Mouse (Mus musculus): Measurements from ENCODE around the gene Metap1d. TPM values are rescaled to one million over a fixed set of nuclear protein-coding genes. Genes with fewer than 3 reads are reported as not detected.

The Metap1d gene
- polyA plus RNA-seq, 1 experiment from 2014 or later, result 33.4 TPM

DNA sequence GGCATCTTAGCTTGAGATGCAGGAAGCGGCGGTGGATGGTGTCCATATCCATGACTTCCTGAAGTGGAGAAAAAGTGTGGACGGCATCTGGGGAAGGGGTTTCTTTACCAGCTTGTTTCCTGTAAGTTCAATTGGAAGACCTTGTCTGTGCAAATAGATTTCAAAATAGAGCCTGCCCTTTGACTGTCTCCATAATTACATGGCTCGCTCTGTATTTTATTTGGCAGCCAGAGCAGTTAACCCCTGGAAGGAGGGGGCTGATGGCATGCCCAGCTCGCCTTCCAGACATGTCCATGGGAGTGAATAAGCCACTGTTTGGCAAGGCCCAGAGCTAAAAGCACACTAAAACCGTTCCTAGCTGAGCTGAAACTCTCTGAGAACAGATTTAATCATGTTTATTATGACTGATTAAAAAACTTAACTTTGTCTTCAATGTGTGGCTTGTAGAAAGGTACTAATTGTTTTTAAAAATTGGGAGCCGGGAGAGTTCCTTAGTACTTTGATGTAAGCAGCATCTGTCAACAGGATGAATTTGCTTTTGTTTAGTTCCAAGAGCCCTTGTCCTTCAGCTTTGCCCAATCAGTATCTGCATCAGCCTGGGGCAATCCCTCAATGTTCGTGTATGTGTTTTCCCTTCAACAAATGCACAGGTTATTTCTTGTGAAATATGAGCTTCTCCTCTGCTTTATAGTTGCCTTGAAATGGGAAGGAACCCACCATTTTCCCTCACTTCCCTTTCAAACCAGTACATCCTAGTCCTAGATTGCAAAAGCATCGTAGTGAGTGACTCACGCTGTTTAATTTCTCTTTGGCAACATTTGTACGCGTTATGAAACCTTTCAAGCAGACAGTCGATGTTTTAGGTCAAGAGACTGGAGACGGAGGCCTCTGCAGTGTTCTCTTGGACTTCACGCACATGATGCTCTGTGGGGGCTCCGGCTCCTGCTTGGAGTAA, 46.5 kb downstream of the Metap1d start:
- no peak overlapping the region for H3K27ac ChIP-seq (replicated peaks)
- no peak overlapping the region for H3K4me2 ChIP-seq
- 71% methylated on average over 16 of the region's 16 CpGs for WGBS
- H3K4me3 ChIP-seq (replicated peaks), result no peak overlapping the region
- ATAC-seq (ENCODE audit: low FRiP score), result no peak
- H3K27me3 ChIP-seq (replicated peaks), result no peaks in the 10 kb centered on the region
- no peak overlapping the region for H3K9ac ChIP-seq (replicated peaks)
- H3K9me3 ChIP-seq (replicated peaks), result no peaks in the 10 kb centered on the region
- no peaks in the 10 kb centered on the region for H3K36me3 ChIP-seq
- peaks cover 2% of the 10 kb centered on the region; the same call in 1 of the 2 replicates for H3K4me1 ChIP-seq

DNA sequence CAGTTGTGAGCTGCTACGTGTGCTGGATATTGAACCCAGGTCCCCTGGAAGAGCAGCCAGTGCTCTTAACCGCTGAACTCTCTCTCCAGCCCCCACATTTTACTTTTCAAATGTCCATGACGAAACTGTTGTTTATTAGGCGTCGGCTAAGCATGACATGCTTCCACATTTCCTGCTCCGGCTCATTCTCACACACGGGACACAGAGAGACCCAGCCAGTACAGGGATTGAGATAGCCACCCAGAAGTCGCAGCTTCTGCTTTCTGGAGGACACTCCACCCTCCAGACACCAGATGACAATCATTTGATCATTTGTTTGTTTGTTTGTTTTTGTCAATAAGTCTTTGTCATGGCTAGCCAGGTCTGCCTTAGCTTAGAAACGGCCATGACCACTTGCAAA, 51.8 kb downstream of the Metap1d start:
- ATAC-seq (ENCODE audit: low FRiP score), result no peak
- no peak overlapping the region for H3K4me3 ChIP-seq (replicated peaks)
- H3K27me3 ChIP-seq (replicated peaks), result no peaks in the 10 kb centered on the region
- no peak overlapping the region for H3K27ac ChIP-seq (replicated peaks)
- no peak overlapping the region for H3K9ac ChIP-seq (replicated peaks)
- H3K36me3 ChIP-seq, result no peaks in the 10 kb centered on the region
- H3K4me2 ChIP-seq, result no peak overlapping the region
- H3K4me1 ChIP-seq, result no peaks in the 10 kb centered on the region; the same call in 1 of the 2 replicates
- H3K9me3 ChIP-seq (replicated peaks), result no peaks in the 10 kb centered on the region
- WGBS, result 71% methylated on average over 9 of the region's 9 CpGs

DNA sequence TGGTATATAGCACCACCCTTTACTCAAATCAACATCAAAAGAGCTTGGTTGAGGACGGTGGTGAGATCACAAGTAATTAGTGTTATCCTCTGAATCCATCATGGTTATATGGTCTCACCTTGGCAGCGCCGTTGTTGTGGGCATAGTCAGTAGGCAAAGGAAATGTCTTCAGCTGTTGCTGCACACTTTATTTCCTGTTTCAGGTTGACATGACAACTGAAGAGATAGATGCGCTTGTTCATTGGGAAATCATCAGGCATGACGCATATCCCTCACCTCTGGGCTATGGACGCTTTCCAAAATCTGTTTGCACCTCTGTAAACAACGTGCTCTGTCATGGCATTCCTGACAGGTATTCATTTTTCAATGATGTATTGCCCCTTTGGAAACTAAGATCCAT, 58.1 kb downstream of the Metap1d start:
- H3K9ac ChIP-seq (replicated peaks), result no peak overlapping the region
- no peak overlapping the region for H3K4me3 ChIP-seq (replicated peaks)
- H3K4me2 ChIP-seq, result no peak overlapping the region
- H3K27me3 ChIP-seq (replicated peaks), result peaks cover 17% of the 10 kb centered on the region
- ATAC-seq (ENCODE audit: low FRiP score), result no peak
- H3K9me3 ChIP-seq (replicated peaks), result no peaks in the 10 kb centered on the region
- 77% methylated on average over 7 of the region's 7 CpGs for WGBS
- no peaks in the 10 kb centered on the region for H3K4me1 ChIP-seq
- no peak overlapping the region for H3K27ac ChIP-seq (replicated peaks)
- no peaks in the 10 kb centered on the region for H3K36me3 ChIP-seq

DNA sequence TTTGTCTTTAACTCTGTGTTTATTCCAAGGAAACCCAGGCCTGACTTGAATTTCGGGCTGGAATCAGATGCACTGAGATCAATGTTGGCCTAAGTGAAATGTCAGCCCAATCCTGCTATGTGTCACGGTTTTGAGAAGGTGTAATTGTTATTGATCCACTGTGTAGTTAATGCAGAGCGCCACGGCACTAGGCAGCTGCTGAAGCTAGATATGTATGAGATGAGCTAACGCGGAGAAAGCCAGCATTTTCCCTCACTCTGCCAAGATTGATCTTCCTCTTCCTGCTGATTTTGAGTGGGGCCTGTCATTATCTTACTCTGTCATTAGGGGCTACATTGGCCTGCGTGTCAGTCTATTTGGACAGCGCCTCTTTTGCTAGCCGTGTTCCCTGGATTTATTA, 59.2 kb downstream of the Metap1d start:
- no peak overlapping the region for H3K27ac ChIP-seq (replicated peaks)
- H3K4me3 ChIP-seq (replicated peaks), result no peak overlapping the region
- H3K27me3 ChIP-seq (replicated peaks), result peaks cover 17% of the 10 kb centered on the region
- no peak for ATAC-seq (ENCODE audit: low FRiP score)
- no peak overlapping the region for H3K9ac ChIP-seq (replicated peaks)
- 63% methylated on average over 9 of the region's 9 CpGs for WGBS
- no peaks in the 10 kb centered on the region for H3K9me3 ChIP-seq (replicated peaks)
- no peaks in the 10 kb centered on the region for H3K36me3 ChIP-seq
- no peaks in the 10 kb centered on the region for H3K4me1 ChIP-seq
- no peak overlapping the region for H3K4me2 ChIP-seq

DNA sequence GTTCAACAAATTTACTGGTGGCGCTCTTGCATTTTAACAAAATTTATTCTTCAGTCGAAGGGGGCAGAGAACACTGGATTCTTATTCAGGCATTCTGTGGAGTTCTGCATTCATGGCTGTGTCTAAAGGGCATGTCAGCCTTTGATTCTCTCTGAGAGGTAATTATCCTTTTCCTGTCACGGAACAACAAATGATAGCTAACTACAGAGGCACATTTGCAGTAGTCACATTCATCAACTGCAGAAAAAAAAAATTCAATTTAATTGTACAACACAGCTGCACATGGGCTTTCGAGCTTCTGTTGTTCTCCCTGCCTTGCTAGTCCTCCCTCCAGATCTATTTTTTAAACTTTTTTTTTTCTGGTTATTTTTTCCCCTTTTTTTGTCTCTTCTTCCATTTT, 63.9 kb downstream of the Metap1d start:
- Histone ChIP-seq H3K27me3 (replicated peaks) (peaks cover 53% of the 10 kb centered on the region), H3K36me3 (no peaks in the 10 kb centered on the region), H3K9ac (replicated peaks) (no peak overlapping the region), H3K27ac (replicated peaks) (no peak overlapping the region), H3K9me3 (replicated peaks) (no peaks in the 10 kb centered on the region), H3K4me3 (replicated peaks) (no peak overlapping the region), H3K4me2 (no peak overlapping the region), H3K4me1 (no peaks in the 10 kb centered on the region)
- WGBS, result 18% methylated on average over 4 of the region's 4 CpGs
- ATAC-seq (ENCODE audit: low FRiP score), result no peak

DNA sequence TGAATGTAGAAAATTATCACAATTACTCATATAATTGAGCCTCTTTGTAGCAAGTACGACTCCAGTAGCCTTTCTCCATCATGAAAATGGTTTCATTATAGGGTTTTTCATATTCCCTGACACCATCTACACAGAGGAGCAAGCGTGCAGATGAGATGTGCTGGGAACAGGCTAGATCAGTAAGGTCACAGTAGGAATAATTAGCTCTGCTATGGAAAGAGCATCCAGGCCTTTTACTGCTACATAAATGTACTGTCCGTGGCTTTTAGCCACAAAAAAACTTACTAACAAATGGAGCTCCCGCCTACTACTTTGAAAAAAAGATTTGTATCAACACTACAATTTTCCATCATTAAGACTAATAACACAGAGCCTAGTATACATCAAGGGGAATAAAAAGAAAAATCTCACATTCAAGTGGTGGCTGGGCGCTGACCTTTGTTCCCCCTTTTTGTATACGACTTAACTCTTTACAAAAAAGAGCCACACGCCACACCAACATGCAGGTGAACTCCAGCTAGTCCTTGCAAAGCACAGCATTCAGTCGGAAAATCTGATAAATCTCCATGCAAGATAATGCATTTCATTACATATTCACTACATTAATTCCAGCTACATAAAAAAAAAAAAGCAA, 64.5 kb downstream of the Metap1d start:
- no peaks in the 10 kb centered on the region for H3K9me3 ChIP-seq (replicated peaks)
- peaks cover 59% of the 10 kb centered on the region for H3K27me3 ChIP-seq (replicated peaks)
- no peak overlapping the region for H3K4me2 ChIP-seq
- H3K4me3 ChIP-seq (replicated peaks), result no peak overlapping the region
- no peaks in the 10 kb centered on the region for H3K36me3 ChIP-seq
- 41% methylated on average over 8 of the region's 8 CpGs for WGBS
- no peak overlapping the region for H3K27ac ChIP-seq (replicated peaks)
- no peak for ATAC-seq (ENCODE audit: low FRiP score)
- no peak overlapping the region for H3K9ac ChIP-seq (replicated peaks)
- no peaks in the 10 kb centered on the region for H3K4me1 ChIP-seq

DNA sequence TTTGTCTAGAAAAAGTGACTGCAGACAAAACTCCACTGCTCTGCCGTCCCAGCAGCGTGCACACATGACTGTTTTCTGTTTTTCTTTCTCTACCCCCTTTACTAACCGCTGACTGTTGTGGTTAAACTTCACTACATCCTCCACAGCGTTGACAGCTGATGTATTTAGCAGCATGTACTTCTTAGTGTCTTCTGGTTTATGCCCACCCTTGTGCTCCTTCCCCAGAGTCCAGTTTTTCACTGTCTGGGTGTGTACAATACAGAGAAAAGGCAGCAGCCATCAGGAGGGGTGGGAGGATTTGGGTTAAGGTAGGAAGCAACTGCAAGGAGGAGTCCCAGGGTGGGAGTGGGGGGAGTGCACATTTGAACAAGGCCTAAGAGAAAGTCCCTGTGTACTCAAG, 69.8 kb downstream of the Metap1d start:
- Histone ChIP-seq H3K9ac (replicated peaks) (no peak overlapping the region), H3K4me1 (no peaks in the 10 kb centered on the region), H3K4me2 (no peak overlapping the region), H3K4me3 (replicated peaks) (no peak overlapping the region), H3K36me3 (no peaks in the 10 kb centered on the region), H3K27me3 (replicated peaks) (peaks cover 85% of the 10 kb centered on the region), H3K27ac (replicated peaks) (no peak overlapping the region), H3K9me3 (replicated peaks) (no peaks in the 10 kb centered on the region)
- 69% methylated on average over 4 of the region's 4 CpGs for WGBS
- no peak for ATAC-seq (ENCODE audit: low FRiP score)

DNA sequence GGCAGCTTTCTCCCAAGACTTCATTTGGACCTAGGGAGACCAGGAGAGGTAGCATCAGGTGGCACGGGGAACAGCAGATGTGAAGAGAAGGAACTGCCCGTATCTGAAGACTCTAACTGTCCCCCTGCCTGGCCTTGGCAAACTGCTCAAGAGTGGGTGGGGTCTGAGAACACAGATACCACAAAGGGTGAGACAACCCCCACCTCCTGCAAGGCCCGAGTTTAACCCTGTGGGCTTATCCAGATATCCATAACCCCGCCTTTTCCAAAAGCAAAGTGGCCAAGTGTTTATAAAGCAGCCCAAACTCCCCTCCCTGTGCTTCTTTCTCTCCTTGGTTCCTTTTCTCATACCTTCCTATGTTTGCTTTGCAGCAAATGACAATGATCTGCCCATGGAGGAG, 70.4 kb downstream of the Metap1d start:
- Histone ChIP-seq H3K27ac (replicated peaks) (no peak overlapping the region), H3K4me3 (replicated peaks) (no peak overlapping the region), H3K4me2 (no peak overlapping the region), H3K27me3 (replicated peaks) (peaks cover 85% of the 10 kb centered on the region), H3K9me3 (replicated peaks) (no peaks in the 10 kb centered on the region), H3K4me1 (peaks cover 2% of the 10 kb centered on the region), H3K9ac (replicated peaks) (no peak overlapping the region), H3K36me3 (no peaks in the 10 kb centered on the region)
- ATAC-seq (ENCODE audit: low FRiP score), result no peak
- 64% methylated on average over 4 of the region's 4 CpGs for WGBS

DNA sequence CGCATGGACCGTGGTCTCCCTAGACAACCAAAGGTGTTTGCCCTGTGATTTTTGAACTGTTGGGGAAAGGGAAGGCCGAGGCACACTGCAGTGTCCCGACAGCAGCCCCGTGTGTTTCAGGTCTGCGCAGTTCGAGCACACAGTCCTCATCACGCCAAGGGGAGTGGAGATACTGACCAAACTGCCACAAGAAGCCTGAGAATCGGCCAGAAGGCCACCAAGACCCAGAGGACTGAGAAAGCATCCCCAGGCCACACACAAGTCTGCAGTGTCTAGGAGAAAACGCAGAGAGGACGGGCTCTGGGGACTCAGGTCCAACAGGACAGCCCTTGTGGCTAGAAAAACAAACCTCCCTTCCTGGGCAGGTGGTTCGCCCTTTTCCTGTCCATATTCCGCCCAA, 71.7 kb downstream of the Metap1d start:
- no peak overlapping the region for H3K4me3 ChIP-seq (replicated peaks)
- H3K36me3 ChIP-seq, result no peaks in the 10 kb centered on the region
- peaks cover 15% of the 10 kb centered on the region for H3K4me1 ChIP-seq
- 33% methylated on average over 13 of the region's 13 CpGs for WGBS
- no peak for ATAC-seq (ENCODE audit: low FRiP score)
- H3K9me3 ChIP-seq (replicated peaks), result no peaks in the 10 kb centered on the region
- H3K27me3 ChIP-seq (replicated peaks), result peaks cover 90% of the 10 kb centered on the region
- H3K27ac ChIP-seq (replicated peaks), result no peak overlapping the region
- no peak overlapping the region for H3K4me2 ChIP-seq
- H3K9ac ChIP-seq (replicated peaks), result no peak overlapping the region

DNA sequence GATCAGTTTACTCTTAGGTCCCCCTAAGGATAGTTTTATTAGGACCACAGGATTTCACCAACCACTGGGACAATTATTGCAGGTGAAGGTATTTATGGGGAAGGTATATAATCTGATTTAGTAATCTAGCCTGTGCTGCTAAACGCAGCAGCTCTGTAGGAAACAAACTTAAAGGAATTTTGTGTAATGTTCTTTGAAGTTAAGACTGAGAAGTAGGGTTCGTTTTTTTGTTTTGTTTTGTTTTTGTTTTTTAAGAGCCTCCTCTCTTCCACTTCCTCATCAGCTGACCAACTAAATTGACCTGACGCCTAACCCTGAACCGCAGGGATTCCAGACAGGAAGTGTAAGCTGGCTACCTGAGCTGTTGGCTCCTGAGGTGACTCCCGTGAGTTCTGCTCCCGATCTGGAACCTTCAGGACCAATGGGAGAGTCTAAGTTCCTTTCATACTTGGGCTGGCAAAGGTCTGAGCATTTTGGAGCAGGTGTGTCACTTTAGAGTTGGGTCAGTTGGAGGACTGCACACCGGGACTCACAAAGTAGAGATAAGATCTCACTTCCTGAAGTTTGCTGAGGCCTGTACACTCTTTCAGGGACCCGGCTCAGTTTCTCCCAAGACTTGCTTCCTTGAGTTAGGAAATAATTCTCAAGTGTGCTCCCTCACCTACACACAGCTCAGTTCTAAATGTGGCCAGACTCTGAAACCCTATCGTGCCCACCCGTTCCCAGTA, 73.7 kb downstream of the Metap1d start:
- Histone ChIP-seq H3K9me3 (replicated peaks) (no peaks in the 10 kb centered on the region), H3K36me3 (no peaks in the 10 kb centered on the region), H3K9ac (replicated peaks) (no peak overlapping the region), H3K27me3 (replicated peaks) (peaks cover 93% of the 10 kb centered on the region), H3K4me2 (no peak overlapping the region), H3K4me1 (peaks cover 19% of the 10 kb centered on the region), H3K4me3 (replicated peaks) (no peak overlapping the region), H3K27ac (replicated peaks) (no peak overlapping the region)
- no peak for ATAC-seq (ENCODE audit: low FRiP score)
- WGBS, result 5% methylated on average over 10 of the region's 10 CpGs

DNA sequence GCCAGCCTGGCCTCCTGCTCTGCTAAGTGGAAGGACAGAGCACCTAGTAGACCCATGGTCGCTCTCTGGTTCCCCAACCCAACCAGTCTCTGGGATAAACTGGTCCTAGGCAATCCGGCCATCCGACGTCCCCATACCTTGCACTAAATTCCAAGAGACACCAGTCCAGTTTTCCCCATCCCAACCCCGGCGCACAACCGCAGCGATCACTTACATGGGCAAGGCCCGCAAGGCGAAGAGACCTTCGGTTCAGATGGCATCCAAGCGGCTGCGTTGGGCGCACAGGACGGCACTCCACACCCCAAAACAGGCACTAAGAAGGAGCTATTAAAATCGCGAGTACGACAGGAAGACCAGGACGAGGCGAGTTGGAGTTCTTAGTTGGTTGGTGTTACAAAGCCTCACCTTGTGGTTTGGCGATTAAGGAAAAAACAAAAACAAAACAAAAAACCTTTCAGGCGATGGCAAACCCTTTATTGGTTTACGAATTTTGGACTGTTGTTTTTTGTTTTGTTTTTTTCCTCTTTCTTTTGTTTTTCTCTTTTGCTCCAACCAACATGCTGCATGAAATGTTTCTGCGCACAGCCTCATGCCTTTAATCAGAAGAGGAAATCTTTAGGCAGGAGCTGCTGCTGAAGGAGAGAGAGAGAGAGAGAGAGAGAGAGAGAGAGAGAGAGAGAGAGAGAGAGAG, 74.4 kb downstream of the Metap1d start:
- no peak overlapping the region for H3K4me2 ChIP-seq
- no peak overlapping the region for H3K9ac ChIP-seq (replicated peaks)
- no peaks in the 10 kb centered on the region for H3K36me3 ChIP-seq
- no peak overlapping the region for H3K4me3 ChIP-seq (replicated peaks)
- H3K27me3 ChIP-seq (replicated peaks), result peaks cover 95% of the 10 kb centered on the region
- no peak for ATAC-seq (ENCODE audit: low FRiP score)
- H3K9me3 ChIP-seq (replicated peaks), result no peaks in the 10 kb centered on the region
- 2% methylated on average over 24 of the region's 24 CpGs for WGBS
- H3K4me1 ChIP-seq, result peaks cover 19% of the 10 kb centered on the region
- no peak overlapping the region for H3K27ac ChIP-seq (replicated peaks)

All from neural tube, embryonic 15.5 days (tissue).